Mouse (Mus musculus): ENCODE data around the gene Nmrk2.

DNA sequence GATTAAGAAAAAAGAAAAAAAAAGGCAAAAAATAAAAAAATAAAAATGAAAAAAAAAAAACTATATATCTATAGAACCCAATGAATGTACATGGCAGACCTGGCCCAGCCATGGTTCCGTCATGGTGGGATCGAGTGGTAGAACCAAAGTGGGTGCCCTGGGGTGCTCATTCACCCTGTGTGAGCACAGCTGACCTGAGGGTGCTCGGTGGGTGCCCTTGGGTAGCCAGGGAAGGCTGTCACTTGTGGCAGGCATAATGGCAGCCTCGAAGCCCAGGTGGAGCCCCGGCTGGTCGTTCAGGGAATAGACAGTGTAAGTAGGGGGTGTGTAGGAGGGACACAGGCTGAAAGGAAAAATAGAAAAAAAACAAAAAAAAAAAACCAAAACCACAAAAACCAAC is 50.6 kb downstream of the Nmrk2 start:
- no peak for TF ChIP-seq GATA1 (IDR thresholded peaks at IDR 0.05; ENCODE audit: low read length)
- TF ChIP-seq TAL1 (IDR thresholded peaks at IDR 0.05; ENCODE audit: low read length) = no peak
